Mouse (Mus musculus) adrenal gland, adult 2 months (tissue): ENCODE data around the gene Gxylt2. TPM values are rescaled to one million over a fixed set of nuclear protein-coding genes. Genes with fewer than 3 reads are reported as not detected.

Source experiments
- DNase-seq: peaks from one replicate; pipeline ENCODE4 v3.0.0; 2021
- polyA plus RNA-seq: library from polyadenylated mRNA; depleted of rRNA; stranded (reverse); fragments of >200 nt; gene quantifications from 2 replicates; pipeline ENCODE4 v1.2.3, GENCODE M21; 2012
- total RNA-seq, 2 experiments: library from RNA; stranded (reverse); gene quantifications; 2 replicates each; pipeline ENCODE4 v1.2.3; 2021

Gxylt2 gene
- total and polyA plus RNA-seq, 3 experiments, result 0.40 to 1.1 (median 0.73) TPM

- no peak for DNase-seq
Measured at GRCm38 (mm10) chr6:100715296-100715828, 10.8 kb downstream of the Gxylt2 start.

GRCm38 (mm10) chr6:100716152-100716551 lies 11.6 kb downstream of the Gxylt2 start:
- DNase-seq, result no peak

- DNase-seq, result no peak
Measured at GRCm38 (mm10) chr6:100716817-100717216, 12.3 kb downstream of the Gxylt2 start.

- DNase-seq, result no peak
Measured at GRCm38 (mm10) chr6:100720098-100720501, 15.6 kb downstream of the Gxylt2 start.

- no peak for DNase-seq
Measured at GRCm38 (mm10) chr6:100720882-100721721, 16.6 kb downstream of the Gxylt2 start.

- peak; percentile 43 for DNase-seq
Measured at GRCm38 (mm10) chr6:100731996-100732375, 27.5 kb downstream of the Gxylt2 start.

- DNase-seq, result no peak
Measured at GRCm38 (mm10) chr6:100732376-100733021, 28.0 kb downstream of the Gxylt2 start.

GRCm38 (mm10) chr6:100733218-100733617 lies 28.7 kb downstream of the Gxylt2 start:
- no peak for DNase-seq

GRCm38 (mm10) chr6:100734321-100734720 lies 29.8 kb downstream of the Gxylt2 start:
- no peak for DNase-seq

GRCm38 (mm10) chr6:100758431-100759208 lies 54.1 kb downstream of the Gxylt2 start:
- DNase-seq, result no peak

- DNase-seq, result no peak
Measured at GRCm38 (mm10) chr6:100767756-100768155, 63.2 kb downstream of the Gxylt2 start.

GRCm38 (mm10) chr6:100775923-100776505 lies 71.5 kb downstream of the Gxylt2 start:
- no peak for DNase-seq

- no peak for DNase-seq
Measured at GRCm38 (mm10) chr6:100778595-100778994, 74.1 kb downstream of the Gxylt2 start.

GRCm38 (mm10) chr6:100780421-100780820 lies 75.9 kb downstream of the Gxylt2 start:
- DNase-seq, result no peak

GRCm38 (mm10) chr6:100781644-100782043 lies 77.1 kb downstream of the Gxylt2 start:
- no peak for DNase-seq

GRCm38 (mm10) chr6:100787726-100788125 lies 83.2 kb downstream of the Gxylt2 start:
- DNase-seq, result no peak

GRCm38 (mm10) chr6:100789161-100789560 lies 84.6 kb downstream of the Gxylt2 start:
- peak; percentile 18 for DNase-seq

- no peak for DNase-seq
Measured at GRCm38 (mm10) chr6:100792055-100792659, 87.6 kb downstream of the Gxylt2 start.

GRCm38 (mm10) chr6:100792973-100793769 lies 88.6 kb downstream of the Gxylt2 start:
- no peak for DNase-seq

GRCm38 (mm10) chr6:100795797-100796196 lies 91.3 kb downstream of the Gxylt2 start:
- no peak for DNase-seq

GRCm38 (mm10) chr6:100799290-100799689 lies 94.8 kb downstream of the Gxylt2 start:
- DNase-seq, result peak; percentile 25
